Mouse (Mus musculus) thymus, adult 2 months (tissue): ENCODE data around the gene Slc25a20. TPM values are rescaled to one million over a fixed set of nuclear protein-coding genes. Genes with fewer than 3 reads are reported as not detected.

Experiments
- DNase-seq: peaks from one replicate; pipeline ENCODE4 v3.0.0; 2021
- H3K27ac ChIP-seq: fragments of 200-500 bp; 2 replicates; pipeline ENCODE4 v1.5.1; 2012; ENCODE audit warnings: low read length, control low read depth; ENCODE audit not compliant: control insufficient read depth, insufficient read depth
- H3K27me3 ChIP-seq: fragments of 200-500 bp; 2 replicates; pipeline ENCODE4 v1.6.1; 2012; ENCODE audit warnings: mild to moderate bottlenecking, low read length, moderate library complexity, mixed read lengths; ENCODE audit not compliant: control insufficient read depth, insufficient read depth
- H3K36me3 ChIP-seq: fragments of 200-500 bp; 2 replicates; pipeline ENCODE4 v1.6.1; 2012; ENCODE audit warnings: mild to moderate bottlenecking, low read length, moderate library complexity; ENCODE audit not compliant: control insufficient read depth, insufficient read depth
- H3K4me1 ChIP-seq: fragments of 200-500 bp; replicated peaks from 2 replicates; pipeline ENCODE4 v1.6.1; 2012; ENCODE audit warnings: low read length; ENCODE audit not compliant: control insufficient read depth, insufficient read depth
- H3K4me3 ChIP-seq: fragments of 200-500 bp; 2 replicates; pipeline ENCODE4 v1.5.1; 2012; ENCODE audit warnings: mild to moderate bottlenecking, low read length, control low read depth, moderate library complexity; ENCODE audit not compliant: control insufficient read depth, insufficient read depth
- CTCF ChIP-seq: fragments of 200-500 bp; IDR thresholded peaks from 2 replicates; pipeline ENCODE4 v1.5.1; 2012; ENCODE audit warnings: mild to moderate bottlenecking, control low read depth, low read length, moderate library complexity, borderline replicate concordance; ENCODE audit not compliant: control insufficient read depth, poor library complexity, insufficient read depth; ENCODE audit errors: extremely low read depth
- POLR2A ChIP-seq: fragments of 200-500 bp; IDR thresholded peaks from 2 replicates; pipeline ENCODE4 v1.6.1; 2012; ENCODE audit warnings: mild to moderate bottlenecking, low read length, control low read depth, moderate library complexity; ENCODE audit not compliant: control insufficient read depth, poor library complexity, insufficient read depth; ENCODE audit errors: extremely low read depth
- WGBS: fragments of 180-500 bp; shearing (Covaris S2); methylation state at CpG from one replicate; pipeline ENCODE4 v1.1.7; 2018; 5-methylcytosine and 5-hydroxymethylcytosine counted together
- polyA plus RNA-seq: library from polyadenylated mRNA; depleted of rRNA; stranded (reverse); fragments of >200 nt; gene quantifications from 2 replicates; pipeline ENCODE4 v1.2.3, GENCODE M21; 2012

Slc25a20 gene
- polyA plus RNA-seq, 1 experiment, result 19.8 TPM

DNA sequence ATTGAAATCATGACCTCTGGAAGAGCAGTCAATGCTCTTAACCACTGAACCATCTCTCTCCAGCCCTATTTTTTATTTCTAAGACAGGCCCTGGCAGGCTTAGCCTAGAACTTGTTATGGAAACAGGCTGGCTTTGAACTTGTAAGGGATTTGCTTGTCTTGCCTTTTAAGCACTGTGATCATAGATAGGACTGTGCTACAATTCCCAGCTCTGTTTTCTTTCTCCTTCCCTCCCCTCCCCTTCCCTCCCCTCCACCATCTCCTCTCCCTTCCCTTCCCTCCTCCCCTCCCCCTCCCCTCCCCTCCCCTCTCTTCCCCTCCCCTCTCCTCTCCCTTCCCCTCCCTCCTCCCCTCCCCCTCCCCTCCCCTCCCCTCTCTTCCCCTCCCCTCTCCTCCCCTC is 40.6 kb downstream of the Slc25a20 start:
- no peak for DNase-seq
- Histone ChIP-seq H3K27ac (no peak overlapping the region), H3K36me3 (no peaks in the 10 kb centered on the region), H3K4me3 (no peak overlapping the region), H3K27me3 (no peaks in the 10 kb centered on the region), H3K4me1 (no peaks in the 10 kb centered on the region)
- TF ChIP-seq CTCF (no peak), POLR2A (no peak)

DNA sequence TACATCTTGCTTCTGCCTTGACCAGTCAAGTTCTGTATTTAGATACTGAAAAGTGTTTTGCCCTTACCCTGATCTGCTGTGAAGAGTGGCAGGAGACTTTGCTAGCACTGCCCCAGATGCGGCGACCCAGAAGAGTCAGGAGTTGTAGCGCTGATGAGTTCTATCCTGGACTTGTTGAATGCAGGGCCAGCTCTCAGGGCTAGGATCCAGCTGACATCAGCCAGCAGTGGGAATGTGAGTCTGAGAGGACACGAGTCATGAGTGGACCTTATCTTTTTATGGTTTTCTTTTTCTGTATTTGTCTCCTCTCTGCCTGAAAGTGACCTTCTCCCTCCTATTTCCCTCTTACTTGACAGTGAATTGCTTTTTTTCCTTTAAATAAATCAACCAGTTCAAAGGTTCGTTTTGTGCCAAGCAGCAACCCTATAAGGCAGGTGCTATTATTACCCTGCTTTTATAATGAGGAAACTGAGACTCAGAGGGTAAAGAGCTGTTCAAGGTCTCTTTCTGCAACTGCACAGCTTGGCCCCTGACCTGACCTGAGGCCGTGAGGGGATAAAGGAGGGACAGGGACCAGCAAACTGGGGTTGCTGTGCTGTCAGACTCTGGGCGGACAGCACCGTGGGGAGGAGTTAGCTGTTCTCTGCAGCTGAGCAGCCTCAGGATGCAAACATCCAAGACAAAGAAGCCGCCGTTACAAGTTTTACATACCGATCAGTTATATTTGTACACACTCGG is 41.7 kb downstream of the Slc25a20 start:
- H3K27me3 ChIP-seq, result no peaks in the 10 kb centered on the region
- no peak overlapping the region for H3K4me3 ChIP-seq
- no peak for DNase-seq
- H3K36me3 ChIP-seq, result no peaks in the 10 kb centered on the region
- no peaks in the 10 kb centered on the region for H3K4me1 ChIP-seq
- H3K27ac ChIP-seq, result no peak overlapping the region
- 88% methylated on average over 12 of the region's 12 CpGs for WGBS
- TF ChIP-seq POLR2A (no peak), CTCF (no peak)

DNA sequence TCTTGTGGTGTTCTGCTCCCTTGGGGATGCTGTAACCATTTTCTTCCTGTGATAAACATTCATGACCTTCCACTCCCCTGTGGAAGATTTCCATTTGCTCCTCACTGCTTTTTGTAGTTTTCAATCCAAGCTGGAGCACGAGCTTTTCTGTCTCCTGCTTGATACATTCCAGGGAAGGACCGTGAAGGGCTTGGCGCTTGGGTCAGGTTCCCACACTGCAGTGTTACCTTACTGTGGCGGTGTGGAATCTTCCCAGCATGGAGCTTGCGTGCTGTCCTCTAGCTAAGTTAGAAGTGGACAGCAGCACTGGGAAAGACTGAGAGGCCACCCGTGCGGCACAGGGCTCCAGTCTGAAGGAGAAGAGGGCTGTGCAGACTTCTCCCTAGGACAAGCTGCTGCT is 42.7 kb downstream of the Slc25a20 start:
- Histone ChIP-seq H3K27me3 (no peaks in the 10 kb centered on the region), H3K36me3 (no peaks in the 10 kb centered on the region), H3K4me1 (no peaks in the 10 kb centered on the region), H3K27ac (no peak overlapping the region), H3K4me3 (no peak overlapping the region)
- WGBS, result 93% methylated on average over 7 of the region's 7 CpGs
- DNase-seq, result no peak
- no peak for TF ChIP-seq CTCF
- no peak for TF ChIP-seq POLR2A

DNA sequence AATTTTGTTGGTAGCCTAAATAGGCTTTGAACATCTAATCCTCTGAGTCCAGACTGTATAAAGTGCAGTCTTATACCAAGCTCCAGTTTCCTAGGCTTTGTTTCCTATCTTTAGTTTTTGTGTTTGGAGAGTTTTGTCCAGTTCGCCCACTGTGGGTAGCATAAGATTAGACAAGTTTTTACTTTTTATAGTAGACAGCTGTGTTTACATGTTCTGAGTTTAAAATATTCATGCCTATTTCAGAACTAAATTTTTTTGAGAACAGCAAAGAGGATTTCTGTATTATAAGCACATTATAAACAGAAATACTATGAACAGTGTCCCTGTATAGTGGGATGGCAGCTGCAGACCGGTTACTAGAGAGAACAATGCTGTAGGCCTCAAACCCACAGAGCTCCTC is 45.3 kb downstream of the Slc25a20 start:
- no peak overlapping the region for H3K27ac ChIP-seq
- H3K4me1 ChIP-seq, result no peaks in the 10 kb centered on the region
- WGBS, result 98% methylated on average over 2 of the region's 2 CpGs
- no peaks in the 10 kb centered on the region for H3K27me3 ChIP-seq
- no peak overlapping the region for H3K4me3 ChIP-seq
- no peaks in the 10 kb centered on the region for H3K36me3 ChIP-seq
- TF ChIP-seq CTCF (no peak), POLR2A (no peak)
- DNase-seq, result no peak

DNA sequence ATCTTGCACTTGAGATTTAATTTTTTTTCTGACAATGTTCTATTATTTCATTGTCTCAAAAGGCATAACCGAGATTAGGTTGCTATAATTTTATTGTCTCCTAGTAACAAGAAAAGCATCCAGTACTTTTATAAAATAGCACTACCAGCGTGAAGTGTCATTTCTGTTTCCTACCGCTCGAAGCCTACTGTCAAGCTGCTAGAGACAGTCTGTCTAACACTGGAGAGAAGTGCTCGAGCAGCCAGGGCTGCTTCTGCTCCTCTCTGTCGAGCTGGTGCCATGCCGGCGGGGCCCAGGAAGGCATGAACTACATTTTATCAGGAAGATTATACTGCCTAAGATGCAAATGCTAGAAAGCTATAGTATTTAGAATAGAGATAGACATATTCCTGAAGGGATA is 46.9 kb downstream of the Slc25a20 start:
- TF ChIP-seq CTCF (no peak), POLR2A (no peak)
- no peak for DNase-seq
- no peaks in the 10 kb centered on the region for H3K27me3 ChIP-seq
- no peak overlapping the region for H3K27ac ChIP-seq
- H3K36me3 ChIP-seq, result no peaks in the 10 kb centered on the region
- H3K4me3 ChIP-seq, result no peak overlapping the region
- 96% methylated on average over 8 of the region's 8 CpGs for WGBS
- no peaks in the 10 kb centered on the region for H3K4me1 ChIP-seq

DNA sequence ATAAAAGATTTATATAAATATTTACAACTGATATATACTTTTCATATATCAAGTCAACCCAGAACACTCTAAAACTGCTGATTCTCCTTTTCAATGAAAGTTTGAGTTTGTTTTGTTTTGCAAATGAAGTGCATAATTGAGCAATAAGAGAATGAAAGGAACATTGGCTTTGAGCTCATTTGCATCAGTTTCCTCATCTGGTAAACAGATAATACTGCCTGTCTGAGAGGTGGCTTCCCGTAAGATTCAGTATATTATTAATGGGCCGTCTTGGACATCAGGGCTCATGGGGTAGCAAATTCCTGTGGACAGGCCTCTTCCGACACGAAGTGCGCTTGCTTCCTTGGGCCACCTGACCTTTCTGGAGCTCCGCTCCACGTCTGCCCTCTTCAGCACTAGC is 48.9 kb downstream of the Slc25a20 start:
- WGBS, result 96% methylated on average over 7 of the region's 7 CpGs
- TF ChIP-seq POLR2A (no peak), CTCF (no peak)
- Histone ChIP-seq H3K27ac (no peak overlapping the region), H3K27me3 (no peaks in the 10 kb centered on the region), H3K4me1 (no peaks in the 10 kb centered on the region), H3K4me3 (no peak overlapping the region), H3K36me3 (no peaks in the 10 kb centered on the region)
- DNase-seq, result no peak

DNA sequence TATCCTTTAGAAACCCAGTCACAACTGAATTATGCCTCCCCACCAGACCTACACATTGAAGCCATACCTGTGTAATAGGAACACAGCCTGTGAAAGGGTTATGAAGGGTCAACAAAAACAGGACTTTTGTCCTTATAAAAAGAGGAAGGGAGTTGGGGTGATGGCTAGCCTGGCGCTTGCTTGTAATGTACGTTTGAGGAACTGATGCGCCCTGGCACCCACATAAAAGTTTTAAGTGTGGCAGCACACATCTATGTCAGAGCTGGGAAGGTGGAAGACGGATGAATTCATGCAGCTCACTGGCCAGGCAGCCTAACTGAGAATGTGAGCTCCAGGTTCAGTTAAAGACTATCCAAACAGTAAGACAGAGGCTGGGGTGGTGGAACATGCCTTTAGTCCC is 54.3 kb downstream of the Slc25a20 start:
- 52% methylated on average over 4 of the region's 4 CpGs for WGBS
- TF ChIP-seq CTCF (no peak), POLR2A (no peak)
- H3K4me3 ChIP-seq, result no peak overlapping the region
- no peak overlapping the region for H3K27ac ChIP-seq
- no peaks in the 10 kb centered on the region for H3K4me1 ChIP-seq
- no peak for DNase-seq
- H3K36me3 ChIP-seq, result no peaks in the 10 kb centered on the region
- H3K27me3 ChIP-seq, result no peaks in the 10 kb centered on the region
